Mouse (Mus musculus): ENCODE measurements around the gene Gm13271.
"Not testable (repeated sequence)": the region's sequence is repeated elsewhere in the genome, so short reads cannot be mapped to it uniquely, and the experiment has no call there.

The Gm13271 gene

DNA sequence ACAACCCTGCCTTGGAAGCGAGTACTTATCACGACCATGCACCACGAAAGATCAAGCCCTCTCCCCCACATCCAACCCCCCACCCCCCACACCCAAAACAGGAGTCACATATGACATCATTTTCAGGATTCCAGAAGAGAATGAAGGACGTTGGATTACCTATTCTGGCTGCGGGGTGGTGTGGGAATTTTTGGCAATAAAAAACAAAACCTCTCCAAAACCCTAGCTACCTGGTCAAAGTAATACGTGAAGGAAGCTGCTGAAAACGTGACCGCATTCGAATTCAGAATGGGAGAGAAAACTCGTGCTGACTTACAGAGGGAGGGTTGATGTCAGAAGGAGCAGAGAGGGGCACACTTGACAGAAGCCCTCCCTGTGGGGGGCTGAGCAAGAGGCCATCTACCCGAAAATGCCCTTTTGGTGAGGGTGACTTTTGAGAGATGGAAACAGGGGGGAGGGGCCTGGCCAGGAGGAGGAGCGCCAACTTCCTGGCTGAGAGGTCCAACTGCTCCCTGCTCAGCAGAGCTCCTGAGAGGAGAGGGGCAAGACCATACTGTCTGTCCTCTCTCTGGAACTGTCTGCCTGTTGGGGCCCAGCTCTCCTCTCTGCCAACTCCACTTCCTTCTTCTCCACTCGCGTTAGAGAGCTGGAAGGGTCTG, 5.1 kb downstream of the Gm13271 start, which contains the start of gene Gm13283:
Gm13283 (plus strand) TSS at position 510 of the 659 bp plus-strand sequence.
- intact Hi-C loops (cut with DNase I): not testable (repeated sequence)

DNA sequence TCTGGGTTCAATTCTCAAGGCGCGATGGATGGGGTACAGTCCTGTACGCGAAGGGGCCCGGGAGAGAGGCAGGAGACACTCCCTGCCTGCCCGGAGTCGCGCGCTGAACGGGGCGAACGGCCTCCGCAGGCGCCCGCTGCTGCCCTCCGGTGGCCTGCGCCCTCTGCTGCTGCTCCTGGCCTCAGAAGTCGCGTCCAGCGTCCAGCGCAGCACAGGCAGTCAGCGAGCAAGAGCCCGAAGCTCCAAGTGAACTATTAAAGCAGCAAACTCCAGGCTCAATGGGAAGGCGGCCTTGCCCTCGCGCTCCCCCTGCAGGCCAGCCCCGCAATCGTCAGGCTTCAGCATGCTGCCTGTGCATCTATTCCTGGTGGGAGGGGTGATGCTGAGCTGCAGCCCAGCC, 5.8 kb downstream of the Gm13271 start:
- intact Hi-C loops (cut with DNase I): not testable (repeated sequence)

DNA sequence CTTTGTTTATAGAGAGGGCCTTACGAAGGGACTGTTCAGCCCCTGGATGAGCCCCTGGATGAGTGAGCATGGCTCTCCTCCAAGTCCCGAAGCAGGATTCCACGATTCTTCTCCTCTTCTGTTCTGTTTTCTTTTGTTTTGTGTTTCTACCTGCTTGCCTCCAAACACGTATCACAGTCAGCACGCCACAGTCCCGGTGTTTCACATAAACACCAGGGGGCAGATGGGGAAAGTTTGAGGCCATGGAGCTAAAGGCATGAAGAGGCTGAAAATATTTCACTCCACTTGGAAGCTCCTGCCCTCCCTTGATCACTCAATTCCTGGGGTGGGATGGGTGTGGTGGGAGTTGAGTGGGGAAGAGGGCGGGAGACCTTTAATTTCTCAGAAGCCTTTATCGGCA, 7.1 kb downstream of the Gm13271 start:
- intact Hi-C loops (cut with DNase I): not testable (repeated sequence)

DNA sequence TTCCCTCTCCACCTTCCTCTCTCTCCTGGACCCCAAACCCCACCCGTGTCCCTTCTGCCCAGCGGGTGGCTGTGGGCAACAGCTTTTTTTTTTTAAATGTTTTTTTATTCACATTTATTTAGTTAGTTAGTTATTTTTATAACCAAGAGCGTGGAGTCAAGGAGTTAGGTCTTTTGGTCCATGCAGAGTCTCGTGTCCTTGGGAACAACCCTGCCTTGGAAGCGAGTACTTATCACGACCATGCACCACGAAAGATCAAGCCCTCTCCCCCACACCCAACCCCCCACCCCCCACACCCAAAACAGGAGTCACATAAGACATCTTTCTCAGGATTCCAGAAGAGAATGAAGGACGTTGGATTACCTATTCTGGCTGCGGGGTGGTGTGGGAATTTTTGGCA, 7.7 kb downstream of the Gm13271 start:
- intact Hi-C loops (cut with DNase I): not testable (repeated sequence)

DNA sequence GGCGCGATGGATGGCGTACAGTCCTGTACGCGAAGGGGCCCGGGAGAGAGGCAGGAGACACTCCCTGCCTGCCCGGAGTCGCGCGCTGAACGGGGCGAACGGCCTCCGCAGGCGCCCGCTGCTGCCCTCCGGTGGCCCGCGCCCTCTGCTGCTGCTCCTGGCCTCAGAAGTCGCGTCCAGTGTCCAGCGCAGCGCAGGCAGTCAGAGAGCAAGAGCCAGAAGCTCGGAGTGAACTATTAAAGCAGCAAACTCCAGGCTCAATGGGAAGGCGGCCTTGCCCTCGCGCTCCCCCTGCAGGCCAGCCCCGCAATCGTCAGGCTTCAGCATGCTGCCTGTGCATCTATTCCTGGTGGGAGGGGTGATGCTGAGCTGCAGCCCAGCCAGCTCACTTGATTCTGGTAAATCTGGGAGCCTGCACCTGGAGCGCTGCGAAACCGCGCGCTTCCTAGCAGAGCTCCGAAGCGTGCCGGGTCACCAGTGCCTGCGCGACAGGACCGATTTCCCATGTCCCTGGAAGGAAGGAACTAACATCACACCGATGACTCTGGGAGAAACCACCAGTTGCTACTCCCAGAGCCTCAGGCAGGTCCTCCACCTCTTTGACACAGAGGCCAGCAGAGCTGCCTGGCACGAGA, 8.8 kb downstream of the Gm13271 start:
- intact Hi-C loops (cut with DNase I): not testable (repeated sequence)

DNA sequence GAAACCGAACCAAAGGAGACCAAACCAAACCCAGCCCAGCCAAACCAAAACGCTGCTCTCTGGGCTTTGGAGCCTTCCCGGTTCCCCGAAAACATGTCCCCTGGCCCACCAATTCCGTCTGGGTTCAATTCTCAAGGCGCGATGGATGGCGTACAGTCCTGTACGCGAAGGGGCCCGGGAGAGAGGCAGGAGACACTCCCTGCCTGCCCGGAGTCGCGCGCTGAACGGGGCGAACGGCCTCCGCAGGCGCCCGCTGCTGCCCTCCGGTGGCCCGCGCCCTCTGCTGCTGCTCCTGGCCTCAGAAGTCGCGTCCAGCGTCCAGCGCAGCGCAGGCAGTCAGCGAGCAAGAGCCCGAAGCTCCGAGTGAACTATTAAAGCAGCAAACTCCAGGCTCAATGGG, 18.9 kb downstream of the Gm13271 start, which contains the start of gene Gm13290:
Gm13290 (plus strand) TSS at position 301 of the 400 bp plus-strand sequence.
- intact Hi-C loops (cut with DNase I): not testable (repeated sequence)

DNA sequence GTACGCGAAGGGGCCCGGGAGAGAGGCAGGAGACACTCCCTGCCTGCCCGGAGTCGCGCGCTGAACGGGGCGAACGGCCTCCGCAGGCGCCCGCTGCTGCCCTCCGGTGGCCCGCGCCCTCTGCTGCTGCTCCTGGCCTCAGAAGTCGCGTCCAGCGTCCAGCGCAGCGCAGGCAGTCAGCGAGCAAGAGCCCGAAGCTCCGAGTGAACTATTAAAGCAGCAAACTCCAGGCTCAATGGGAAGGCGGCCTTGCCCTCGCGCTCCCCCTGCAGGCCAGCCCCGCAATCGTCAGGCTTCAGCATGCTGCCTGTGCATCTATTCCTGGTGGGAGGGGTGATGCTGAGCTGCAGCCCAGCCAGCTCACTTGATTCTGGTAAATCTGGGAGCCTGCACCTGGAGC, 22.0 kb downstream of the Gm13271 start, which contains the start of gene Gm13289:
Gm13289 (plus strand) TSS at position 301 of the 400 bp plus-strand sequence.
- intact Hi-C loops (cut with DNase I): not testable (repeated sequence)

DNA sequence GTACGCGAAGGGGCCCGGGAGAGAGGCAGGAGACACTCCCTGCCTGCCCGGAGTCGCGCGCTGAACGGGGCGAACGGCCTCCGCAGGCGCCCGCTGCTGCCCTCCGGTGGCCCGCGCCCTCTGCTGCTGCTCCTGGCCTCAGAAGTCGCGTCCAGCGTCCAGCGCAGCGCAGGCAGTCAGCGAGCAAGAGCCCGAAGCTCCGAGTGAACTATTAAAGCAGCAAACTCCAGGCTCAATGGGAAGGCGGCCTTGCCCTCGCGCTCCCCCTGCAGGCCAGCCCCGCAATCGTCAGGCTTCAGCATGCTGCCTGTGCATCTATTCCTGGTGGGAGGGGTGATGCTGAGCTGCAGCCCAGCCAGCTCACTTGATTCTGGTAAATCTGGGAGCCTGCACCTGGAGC, 24.9 kb downstream of the Gm13271 start, which contains the start of gene Gm13272:
Gm13272 (plus strand) TSS at position 301 of the 400 bp plus-strand sequence.
- intact Hi-C loops (cut with DNase I): not testable (repeated sequence)

DNA sequence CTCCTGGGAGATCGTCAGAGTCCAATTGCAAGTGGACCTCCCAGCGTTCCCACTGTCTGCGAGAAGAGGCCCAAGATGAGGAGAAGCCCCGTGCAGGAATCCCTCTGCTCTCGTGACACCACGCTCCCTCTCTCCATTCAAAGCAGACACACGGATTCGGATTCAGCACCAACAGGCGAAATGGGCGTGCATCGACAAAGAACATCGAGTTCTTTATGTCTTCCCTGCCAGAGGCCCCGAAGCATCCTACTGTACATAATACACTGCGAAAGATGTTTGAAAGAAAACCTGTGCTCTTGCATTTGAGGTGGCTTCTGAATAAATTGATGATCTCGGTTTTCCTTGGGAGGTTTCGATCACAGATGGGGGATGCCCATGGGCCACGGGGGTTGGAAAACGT, 25.7 kb downstream of the Gm13271 start:
- intact Hi-C loops (cut with DNase I): not testable (repeated sequence)

DNA sequence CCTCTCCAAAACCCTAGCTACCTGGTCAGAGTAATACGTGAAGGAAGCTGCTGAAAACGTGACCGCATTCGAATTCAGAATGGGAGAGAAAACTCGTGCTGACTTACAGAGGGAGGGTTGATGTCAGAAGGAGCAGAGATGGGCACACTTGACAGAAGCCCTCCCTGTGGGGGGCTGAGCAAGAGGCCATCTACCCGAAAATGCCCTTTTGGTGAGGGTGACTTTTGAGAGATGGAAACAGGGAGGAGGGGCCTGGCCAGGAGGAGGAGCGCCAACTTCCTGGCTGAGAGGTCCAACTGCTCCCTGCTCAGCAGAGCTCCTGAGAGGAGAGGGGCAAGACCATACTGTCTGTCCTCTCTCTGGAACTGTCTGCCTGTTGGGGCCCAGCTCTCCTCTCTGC, 27.2 kb downstream of the Gm13271 start, which contains the start of gene Ifnz:
Ifnz (plus strand) TSS at position 301 of the 400 bp plus-strand sequence.
- intact Hi-C loops (cut with DNase I): not testable (repeated sequence)

DNA sequence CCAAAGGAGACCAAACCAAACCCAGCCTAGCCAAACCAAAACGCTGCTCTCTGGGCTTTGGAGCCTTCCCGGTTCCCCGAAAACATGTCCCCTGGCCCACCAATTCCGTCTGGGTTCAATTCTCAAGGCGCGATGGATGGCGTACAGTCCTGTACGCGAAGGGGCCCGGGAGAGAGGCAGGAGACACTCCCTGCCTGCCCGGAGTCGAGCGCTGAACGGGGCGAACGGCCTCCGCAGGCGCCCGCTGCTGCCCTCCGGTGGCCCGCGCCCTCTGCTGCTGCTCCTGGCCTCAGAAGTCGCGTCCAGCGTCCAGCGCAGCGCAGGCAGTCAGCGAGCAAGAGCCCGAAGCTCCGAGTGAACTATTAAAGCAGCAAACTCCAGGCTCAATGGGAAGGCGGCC, 27.7 kb downstream of the Gm13271 start:
- intact Hi-C loops (cut with DNase I): not testable (repeated sequence)

DNA sequence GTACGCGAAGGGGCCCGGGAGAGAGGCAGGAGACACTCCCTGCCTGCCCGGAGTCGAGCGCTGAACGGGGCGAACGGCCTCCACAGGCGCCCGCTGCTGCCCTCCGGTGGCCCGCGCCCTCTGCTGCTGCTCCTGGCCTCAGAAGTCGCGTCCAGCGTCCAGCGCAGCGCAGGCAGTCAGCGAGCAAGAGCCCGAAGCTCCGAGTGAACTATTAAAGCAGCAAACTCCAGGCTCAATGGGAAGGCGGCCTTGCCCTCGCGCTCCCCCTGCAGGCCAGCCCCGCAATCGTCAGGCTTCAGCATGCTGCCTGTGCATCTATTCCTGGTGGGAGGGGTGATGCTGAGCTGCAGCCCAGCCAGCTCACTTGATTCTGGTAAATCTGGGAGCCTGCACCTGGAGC, 30.7 kb downstream of the Gm13271 start, which contains the start of gene Gm13276:
Gm13276 (plus strand) TSS at position 301 of the 400 bp plus-strand sequence.
- intact Hi-C loops (cut with DNase I): not testable (repeated sequence)

DNA sequence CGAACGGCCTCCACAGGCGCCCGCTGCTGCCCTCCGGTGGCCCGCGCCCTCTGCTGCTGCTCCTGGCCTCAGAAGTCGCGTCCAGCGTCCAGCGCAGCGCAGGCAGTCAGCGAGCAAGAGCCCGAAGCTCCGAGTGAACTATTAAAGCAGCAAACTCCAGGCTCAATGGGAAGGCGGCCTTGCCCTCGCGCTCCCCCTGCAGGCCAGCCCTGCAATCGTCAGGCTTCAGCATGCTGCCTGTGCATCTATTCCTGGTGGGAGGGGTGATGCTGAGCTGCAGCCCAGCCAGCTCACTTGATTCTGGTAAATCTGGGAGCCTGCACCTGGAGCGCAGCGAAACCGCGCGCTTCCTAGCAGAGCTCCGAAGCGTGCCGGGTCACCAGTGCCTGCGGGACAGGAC, 33.7 kb downstream of the Gm13271 start, which contains the start of gene Gm13277:
Gm13277 (plus strand) TSS at position 231 of the 400 bp plus-strand sequence.
- intact Hi-C loops (cut with DNase I): not testable (repeated sequence)

DNA sequence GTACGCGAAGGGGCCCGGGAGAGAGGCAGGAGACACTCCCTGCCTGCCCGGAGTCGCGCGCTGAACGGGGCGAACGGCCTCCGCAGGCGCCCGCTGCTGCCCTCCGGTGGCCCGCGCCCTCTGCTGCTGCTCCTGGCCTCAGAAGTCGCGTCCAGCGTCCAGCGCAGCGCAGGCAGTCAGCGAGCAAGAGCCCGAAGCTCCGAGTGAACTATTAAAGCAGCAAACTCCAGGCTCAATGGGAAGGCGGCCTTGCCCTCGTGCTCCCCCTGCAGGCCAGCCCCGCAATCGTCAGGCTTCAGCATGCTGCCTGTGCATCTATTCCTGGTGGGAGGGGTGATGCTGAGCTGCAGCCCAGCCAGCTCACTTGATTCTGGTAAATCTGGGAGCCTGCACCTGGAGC, 36.6 kb downstream of the Gm13271 start, which contains the start of gene Gm13278:
Gm13278 (plus strand) TSS at position 301 of the 400 bp plus-strand sequence.
- intact Hi-C loops (cut with DNase I): not testable (repeated sequence)

DNA sequence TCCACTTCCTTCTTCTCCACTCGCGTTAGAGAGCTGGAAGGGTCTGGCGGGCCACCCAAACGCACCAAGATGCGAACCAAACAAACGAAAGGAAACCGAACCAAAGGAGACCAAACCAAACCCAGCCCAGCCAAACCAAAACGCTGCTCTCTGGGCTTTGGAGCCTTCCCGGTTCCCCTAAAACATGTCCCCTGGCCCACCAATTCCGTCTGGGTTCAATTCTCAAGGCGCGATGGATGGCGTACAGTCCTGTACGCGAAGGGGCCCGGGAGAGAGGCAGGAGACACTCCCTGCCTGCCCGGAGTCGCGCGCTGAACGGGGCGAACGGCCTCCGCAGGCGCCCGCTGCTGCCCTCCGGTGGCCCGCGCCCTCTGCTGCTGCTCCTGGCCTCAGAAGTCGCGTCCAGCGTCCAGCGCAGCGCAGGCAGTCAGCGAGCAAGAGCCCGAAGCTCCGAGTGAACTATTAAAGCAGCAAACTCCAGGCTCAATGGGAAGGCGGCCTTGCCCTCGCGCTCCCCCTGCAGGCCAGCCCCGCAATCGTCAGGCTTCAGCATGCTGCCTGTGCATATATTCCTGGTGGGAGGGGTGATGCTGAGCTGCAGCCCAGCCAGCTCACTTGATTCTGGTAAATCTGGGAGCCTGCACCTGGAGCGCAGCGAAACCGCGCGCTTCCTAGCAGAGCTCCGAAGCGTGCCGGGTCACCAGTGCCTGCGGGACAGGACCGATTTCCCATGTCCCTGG, 39.4 kb downstream of the Gm13271 start, which contains the start of gene Gm13275:
Gm13275 (plus strand) TSS at position 552 of the 740 bp plus-strand sequence.
- intact Hi-C loops (cut with DNase I): not testable (repeated sequence)

DNA sequence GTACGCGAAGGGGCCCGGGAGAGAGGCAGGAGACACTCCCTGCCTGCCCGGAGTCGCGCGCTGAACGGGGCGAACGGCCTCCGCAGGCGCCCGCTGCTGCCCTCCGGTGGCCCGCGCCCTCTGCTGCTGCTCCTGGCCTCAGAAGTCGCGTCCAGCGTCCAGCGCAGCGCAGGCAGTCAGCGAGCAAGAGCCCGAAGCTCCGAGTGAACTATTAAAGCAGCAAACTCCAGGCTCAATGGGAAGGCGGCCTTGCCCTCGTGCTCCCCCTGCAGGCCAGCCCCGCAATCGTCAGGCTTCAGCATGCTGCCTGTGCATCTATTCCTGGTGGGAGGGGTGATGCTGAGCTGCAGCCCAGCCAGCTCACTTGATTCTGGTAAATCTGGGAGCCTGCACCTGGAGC, 42.4 kb downstream of the Gm13271 start, which contains the start of gene Gm13279:
Gm13279 (plus strand) TSS at position 301 of the 400 bp plus-strand sequence.
- intact Hi-C loops (cut with DNase I): not testable (repeated sequence)

DNA sequence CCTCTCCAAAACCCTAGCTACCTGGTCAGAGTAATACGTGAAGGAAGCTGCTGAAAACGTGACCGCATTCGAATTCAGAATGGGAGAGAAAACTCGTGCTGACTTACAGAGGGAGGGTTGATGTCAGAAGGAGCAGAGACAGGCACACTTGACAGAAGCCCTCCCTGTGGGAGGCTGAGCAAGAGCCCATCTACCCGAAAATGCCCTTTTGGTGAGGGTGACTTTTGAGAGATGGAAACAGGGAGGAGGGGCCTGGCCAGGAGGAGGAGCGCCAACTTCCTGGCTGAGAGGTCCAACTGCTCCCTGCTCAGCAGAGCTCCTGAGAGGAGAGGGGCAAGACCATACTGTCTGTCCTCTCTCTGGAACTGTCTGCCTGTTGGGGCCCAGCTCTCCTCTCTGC, 44.7 kb downstream of the Gm13271 start, which contains the start of gene Gm13285:
Gm13285 (plus strand) TSS at position 301 of the 400 bp plus-strand sequence.
- intact Hi-C loops (cut with DNase I): not testable (repeated sequence)

DNA sequence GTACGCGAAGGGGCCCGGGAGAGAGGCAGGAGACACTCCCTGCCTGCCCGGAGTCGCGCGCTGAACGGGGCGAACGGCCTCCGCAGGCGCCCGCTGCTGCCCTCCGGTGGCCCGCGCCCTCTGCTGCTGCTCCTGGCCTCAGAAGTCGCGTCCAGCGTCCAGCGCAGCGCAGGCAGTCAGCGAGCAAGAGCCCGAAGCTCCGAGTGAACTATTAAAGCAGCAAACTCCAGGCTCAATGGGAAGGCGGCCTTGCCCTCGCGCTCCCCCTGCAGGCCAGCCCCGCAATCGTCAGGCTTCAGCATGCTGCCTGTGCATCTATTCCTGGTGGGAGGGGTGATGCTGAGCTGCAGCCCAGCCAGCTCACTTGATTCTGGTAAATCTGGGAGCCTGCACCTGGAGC, 48.3 kb downstream of the Gm13271 start, which contains the start of gene Gm13287:
Gm13287 (plus strand) TSS at position 301 of the 400 bp plus-strand sequence.
- intact Hi-C loops (cut with DNase I): not testable (repeated sequence)
